Mouse (Mus musculus): ENCODE results near the gene Tpo. TPM values are rescaled to one million over a fixed set of nuclear protein-coding genes. Genes with fewer than 3 reads are reported as not detected.

Tpo gene
- total and polyA plus RNA-seq, 2 experiments from 2014 or later, result 0.25 TPM; not detected in 1

GRCm38 (mm10) chr12:30128561-30129410 lies 3.6 kb downstream of the Tpo start:
- H3K27ac ChIP-seq (ENCODE audit: low read depth, low read length), result peak overlapping the region; percentile 82
- DNase-seq (peak; percentile 86), ATAC-seq (peak; percentile 88)
- H3K4me1 ChIP-seq (ENCODE audit: insufficient read depth), result 0 out of 2 replicates have a peak, but pooled peaks cover 5% of the 10 kb centered on the region
- H3K27me3 ChIP-seq (ENCODE audit: insufficient read depth, low read length), result no peaks in the 10 kb centered on the region
- no peaks in the 10 kb centered on the region for H3K9me3 ChIP-seq (ENCODE audit: low read length)
- no peaks in the 10 kb centered on the region for H3K36me3 ChIP-seq (ENCODE audit: insufficient read depth)
- TF ChIP-seq CTCF (IDR thresholded peaks at IDR 0.05; ENCODE audit: low read depth), result peak; percentile 83
- WGBS, result 28% methylated on average over 7 of the region's 7 CpGs
- H3K4me3 ChIP-seq (ENCODE audit: low read depth, low read length), result no peak overlapping the region
- H3K9ac ChIP-seq, result 0 out of 2 replicates have a peak overlapping the region, but pooled peaks have one; percentile 26
- H3K4me2 ChIP-seq (ENCODE audit: low read depth), result peak overlapping the region; percentile 35

GRCm38 (mm10) chr12:30122347-30122746 lies 10.1 kb downstream of the Tpo start:
- Histone ChIP-seq H3K36me3 (ENCODE audit: insufficient read depth) (no peaks in the 10 kb centered on the region), H3K4me1 (ENCODE audit: insufficient read depth) (no peaks in the 10 kb centered on the region), H3K4me2 (ENCODE audit: low read depth) (no peak overlapping the region), H3K9me3 (ENCODE audit: low read length) (no peaks in the 10 kb centered on the region), H3K4me3 (ENCODE audit: low read depth, low read length) (no peak overlapping the region), H3K9ac (no peak overlapping the region), H3K27me3 (ENCODE audit: insufficient read depth, low read length) (no peaks in the 10 kb centered on the region), H3K27ac (ENCODE audit: low read depth, low read length) (no peak overlapping the region)
- ATAC-seq (no peak), DNase-seq (no peak)
- TF ChIP-seq CTCF (IDR thresholded peaks at IDR 0.05; ENCODE audit: low read depth), result no peak
- 85% methylated on average over 7 of the region's 7 CpGs for WGBS

- ATAC-seq (no peak), DNase-seq (no peak)
- no peak for TF ChIP-seq CTCF (IDR thresholded peaks at IDR 0.05; ENCODE audit: low read depth)
- Histone ChIP-seq H3K27me3 (ENCODE audit: insufficient read depth, low read length) (no peaks in the 10 kb centered on the region), H3K9me3 (ENCODE audit: low read length) (no peaks in the 10 kb centered on the region), H3K4me2 (ENCODE audit: low read depth) (no peak overlapping the region), H3K4me1 (ENCODE audit: insufficient read depth) (no peaks in the 10 kb centered on the region), H3K27ac (ENCODE audit: low read depth, low read length) (no peak overlapping the region), H3K9ac (no peak overlapping the region), H3K4me3 (ENCODE audit: low read depth, low read length) (no peak overlapping the region), H3K36me3 (ENCODE audit: insufficient read depth) (no peaks in the 10 kb centered on the region)
- 94% methylated on average over 2 of the region's 2 CpGs for WGBS
Measured at GRCm38 (mm10) chr12:30112271-30112670, 20.2 kb downstream of the Tpo start.

- no peaks in the 10 kb centered on the region for H3K27me3 ChIP-seq (ENCODE audit: insufficient read depth, low read length)
- no peaks in the 10 kb centered on the region for H3K36me3 ChIP-seq (ENCODE audit: insufficient read depth)
- DNase-seq, result peak; percentile 44
- no peak overlapping the region for H3K4me2 ChIP-seq (ENCODE audit: low read depth)
- H3K9me3 ChIP-seq (ENCODE audit: low read length), result no peaks in the 10 kb centered on the region
- H3K4me1 ChIP-seq (ENCODE audit: insufficient read depth), result no peaks in the 10 kb centered on the region
- peak; percentile 56 for ATAC-seq
- no peak overlapping the region for H3K27ac ChIP-seq (ENCODE audit: low read depth, low read length)
- whole genome bisulfite sequencing, result 49% methylated on average over 14 of the region's 14 CpGs
- H3K9ac ChIP-seq, result no peak overlapping the region
- no peak overlapping the region for H3K4me3 ChIP-seq (ENCODE audit: low read depth, low read length)
- no peak for TF ChIP-seq CTCF (IDR thresholded peaks at IDR 0.05; ENCODE audit: low read depth)
Measured at GRCm38 (mm10) chr12:30109646-30110605, 22.5 kb downstream of the Tpo start.

GRCm38 (mm10) chr12:30102891-30103565 lies 29.4 kb downstream of the Tpo start:
- no peak overlapping the region for H3K4me2 ChIP-seq (ENCODE audit: low read depth)
- no peak overlapping the region for H3K27ac ChIP-seq (ENCODE audit: low read depth, low read length)
- no peaks in the 10 kb centered on the region for H3K9me3 ChIP-seq (ENCODE audit: low read length)
- no peaks in the 10 kb centered on the region for H3K36me3 ChIP-seq (ENCODE audit: insufficient read depth)
- TF ChIP-seq CTCF (IDR thresholded peaks at IDR 0.05; ENCODE audit: low read depth), result peak; percentile 38; the same call in 1 of the 2 replicates
- 37% methylated on average over 29 of the region's 29 CpGs for WGBS
- H3K27me3 ChIP-seq (ENCODE audit: insufficient read depth, low read length), result no peaks in the 10 kb centered on the region
- DNase-seq, result no peak
- H3K9ac ChIP-seq, result no peak overlapping the region
- no peak for ATAC-seq
- H3K4me1 ChIP-seq (ENCODE audit: insufficient read depth), result no peaks in the 10 kb centered on the region
- H3K4me3 ChIP-seq (ENCODE audit: low read depth, low read length), result no peak overlapping the region

GRCm38 (mm10) chr12:30092081-30092480 lies 40.3 kb downstream of the Tpo start:
- Histone ChIP-seq H3K4me2 (ENCODE audit: low read depth) (no peak overlapping the region), H3K27ac (ENCODE audit: low read depth, low read length) (no peak overlapping the region), H3K27me3 (ENCODE audit: insufficient read depth, low read length) (no peaks in the 10 kb centered on the region), H3K36me3 (ENCODE audit: insufficient read depth) (no peaks in the 10 kb centered on the region), H3K9me3 (ENCODE audit: low read length) (no peaks in the 10 kb centered on the region), H3K4me1 (ENCODE audit: insufficient read depth) (no peaks in the 10 kb centered on the region), H3K9ac (no peak overlapping the region), H3K4me3 (ENCODE audit: low read depth, low read length) (no peak overlapping the region)
- TF ChIP-seq CTCF (IDR thresholded peaks at IDR 0.05; ENCODE audit: low read depth), result no peak
- peak; percentile 72 for DNase-seq
- WGBS, result 62% methylated on average over 5 of the region's 5 CpGs
- peak; percentile 73 for ATAC-seq
